Mouse (Mus musculus) heart, embryonic 12.5 days (tissue): ENCODE measurements around the gene Chrm3. TPM values are rescaled to one million over a fixed set of nuclear protein-coding genes. Genes with fewer than 3 reads are reported as not detected.

ENCODE experiments used
- ATAC-seq: fragments of 200-750 bp; cut with Nextera tagmentation; 2 replicates; pipeline ENCODE4 v1.8.0; 2017; ENCODE audit warnings: moderate TSS enrichment, moderate library complexity; ENCODE audit not compliant: insufficient number of reproducible peaks, low FRiP score
- H3K27ac ChIP-seq: fragments of 300-500 bp; sonication (generic); 2 replicates; pipeline ENCODE4 v1.5.1; 2016; ENCODE audit warnings: mild to moderate bottlenecking, moderate library complexity; ENCODE audit not compliant: poor library complexity, severe bottlenecking
- H3K27me3 ChIP-seq: fragments of 300-500 bp; sonication (generic); replicated peaks from 2 replicates; pipeline ENCODE4 v1.6.1; 2016; ENCODE audit warnings: mild to moderate bottlenecking, moderate library complexity
- H3K36me3 ChIP-seq: fragments of 300-500 bp; sonication (generic); 2 replicates; pipeline ENCODE4 v1.6.1; 2016; ENCODE audit warnings: mild to moderate bottlenecking, moderate library complexity
- H3K4me1 ChIP-seq: fragments of 300-500 bp; sonication (generic); replicated peaks from 2 replicates; pipeline ENCODE4 v1.6.1; 2016; ENCODE audit warnings: mild to moderate bottlenecking
- H3K4me2 ChIP-seq: fragments of 300-500 bp; sonication (generic); 2 replicates; pipeline ENCODE4 v1.6.1; 2016; ENCODE audit warnings: mild to moderate bottlenecking, moderate library complexity
- H3K4me3 ChIP-seq: fragments of 300-500 bp; sonication (generic); 2 replicates; pipeline ENCODE4 v1.5.1; 2016; ENCODE audit warnings: mild to moderate bottlenecking
- H3K9ac ChIP-seq: fragments of 300-500 bp; sonication (generic); 2 replicates; pipeline ENCODE4 v1.6.1; 2016; ENCODE audit warnings: mild to moderate bottlenecking, moderate library complexity
- H3K9me3 ChIP-seq: fragments of 300-500 bp; sonication (generic); replicated peaks from 2 replicates; pipeline ENCODE4 v1.6.1; 2016; ENCODE audit warnings: mild to moderate bottlenecking, moderate library complexity
- WGBS: fragments of 180-500 bp; shearing (Covaris S2); methylation state at CpG from one replicate; pipeline ENCODE4 v1.1.7; 2016; 5-methylcytosine and 5-hydroxymethylcytosine counted together
- polyA plus RNA-seq: library from polyadenylated mRNA; unstranded; fragments of >200 nt; fragmentation: Nextera tagmentation; extraction: Ambion mirVana; gene quantifications from 2 replicates; pipeline ENCODE4 v1.2.1, GENCODE M21; 2016

Gene Chrm3
- polyA plus RNA-seq, 1 experiment from 2014 or later = 0.61 TPM

DNA sequence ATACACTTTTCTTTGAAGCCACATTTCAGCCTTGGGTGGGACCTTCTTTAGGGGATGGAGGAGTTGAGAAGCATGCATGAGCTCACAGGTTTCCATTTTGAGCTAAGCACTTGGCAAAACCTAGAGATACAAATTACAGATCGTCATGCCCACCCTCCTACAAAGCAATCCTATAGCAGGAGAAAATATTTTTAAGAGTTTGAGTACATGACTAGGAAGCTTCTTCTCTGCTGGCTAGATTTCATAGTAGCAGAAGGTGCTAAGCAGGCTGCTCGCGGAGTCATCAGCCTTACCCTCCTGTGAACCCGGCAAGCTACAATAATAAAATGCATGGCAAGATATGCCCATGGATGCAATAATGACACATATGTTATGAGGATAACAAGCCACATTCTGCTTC is 124.4 kb downstream of the Chrm3 start:
- no peak overlapping the region for H3K27ac ChIP-seq
- H3K36me3 ChIP-seq = no peaks in the 10 kb centered on the region
- H3K4me2 ChIP-seq = no peak overlapping the region
- ATAC-seq = no peak
- H3K4me1 ChIP-seq = no peaks in the 10 kb centered on the region
- H3K9me3 ChIP-seq = no peaks in the 10 kb centered on the region
- no peak overlapping the region for H3K9ac ChIP-seq
- WGBS = 85% methylated on average over 4 of the region's 4 CpGs
- no peak overlapping the region for H3K4me3 ChIP-seq
- no peaks in the 10 kb centered on the region for H3K27me3 ChIP-seq

DNA sequence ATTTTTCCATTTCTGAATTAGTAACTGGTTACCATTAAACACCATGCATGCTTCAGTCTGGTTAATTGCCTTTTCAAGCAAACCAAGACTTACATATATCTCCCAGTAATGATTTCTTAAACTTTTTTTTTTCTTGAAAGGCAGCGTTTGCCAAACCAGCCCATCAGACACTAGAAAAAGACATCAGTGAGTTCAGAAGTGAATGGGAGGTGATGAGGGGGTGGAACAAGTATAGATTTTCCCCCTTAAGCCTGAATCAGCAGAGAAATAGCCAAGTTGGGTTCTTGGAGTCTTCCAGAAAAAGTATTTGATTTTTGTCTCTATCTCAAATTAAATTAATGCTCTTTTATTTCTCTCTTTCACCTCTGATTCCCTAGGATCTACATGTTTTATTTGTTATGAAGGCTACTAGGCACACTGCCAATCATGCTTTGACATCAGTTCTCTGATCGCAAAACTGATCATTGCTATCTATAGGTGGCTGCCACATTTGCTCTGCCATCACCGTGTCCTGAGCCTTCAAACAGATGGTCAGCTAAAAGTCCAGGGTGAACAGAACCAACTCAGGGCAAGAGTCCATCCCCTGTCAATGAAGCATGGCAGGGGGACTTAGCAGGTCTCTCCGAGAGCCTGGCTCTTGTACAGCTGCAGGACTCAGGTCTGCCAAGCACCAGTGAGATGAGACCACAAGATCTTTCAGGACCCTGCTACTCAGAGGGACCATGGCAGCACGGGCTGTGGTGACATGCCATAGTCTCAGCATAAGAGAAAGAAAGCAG is 125.1 kb downstream of the Chrm3 start:
- ATAC-seq = no peak
- H3K9ac ChIP-seq = no peak overlapping the region
- 79% methylated on average over 5 of the region's 5 CpGs for WGBS
- H3K27me3 ChIP-seq = no peaks in the 10 kb centered on the region
- no peak overlapping the region for H3K27ac ChIP-seq
- no peak overlapping the region for H3K4me2 ChIP-seq
- H3K9me3 ChIP-seq = no peaks in the 10 kb centered on the region
- H3K4me3 ChIP-seq = no peak overlapping the region
- no peaks in the 10 kb centered on the region for H3K36me3 ChIP-seq
- H3K4me1 ChIP-seq = no peaks in the 10 kb centered on the region

DNA sequence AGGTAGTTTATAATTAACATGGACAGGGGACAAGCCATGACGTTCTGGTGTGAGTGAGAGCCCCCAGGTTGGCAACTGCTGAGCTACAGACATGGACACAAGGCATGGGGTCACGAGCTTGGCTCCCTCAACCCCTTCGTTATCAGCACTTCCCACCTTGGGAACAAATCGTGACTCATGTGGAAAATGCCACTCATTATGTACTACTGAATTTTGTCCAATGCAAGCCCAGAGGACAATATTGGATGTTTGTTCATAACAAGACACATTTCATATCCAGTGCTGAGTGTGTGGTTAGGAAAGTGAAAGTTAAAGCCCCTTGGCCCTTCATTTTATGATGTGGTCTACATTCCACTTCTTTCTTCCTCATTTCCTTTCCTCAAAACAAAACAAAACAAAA is 140.2 kb downstream of the Chrm3 start:
- Histone ChIP-seq H3K9ac (no peak overlapping the region), H3K9me3 (no peaks in the 10 kb centered on the region), H3K27ac (no peak overlapping the region), H3K4me3 (no peak overlapping the region), H3K36me3 (no peaks in the 10 kb centered on the region), H3K4me2 (no peak overlapping the region), H3K27me3 (no peaks in the 10 kb centered on the region), H3K4me1 (no peaks in the 10 kb centered on the region)
- 49% methylated on average over 4 of the region's 4 CpGs for WGBS
- ATAC-seq = no peak

DNA sequence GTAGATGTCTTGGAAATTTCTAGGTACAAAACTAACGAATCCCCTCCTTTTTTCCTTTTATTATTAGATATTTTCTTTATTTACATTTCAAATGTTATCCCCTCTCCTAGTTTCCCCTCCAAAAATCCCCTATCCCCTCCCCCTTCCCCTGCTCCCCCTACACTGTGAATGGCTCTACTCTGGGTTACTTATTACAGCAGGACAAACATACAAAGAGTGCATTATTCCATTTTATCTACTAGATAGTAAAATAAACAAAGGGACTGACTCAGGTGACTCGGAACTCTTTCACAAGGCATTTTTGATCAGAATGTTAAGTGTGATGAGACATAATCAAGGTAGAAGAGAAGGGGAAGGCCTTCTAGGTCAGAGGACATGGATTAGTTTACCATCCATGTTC is 148.5 kb downstream of the Chrm3 start:
- Histone ChIP-seq H3K9me3 (no peaks in the 10 kb centered on the region), H3K4me2 (no peak overlapping the region), H3K4me3 (no peak overlapping the region), H3K27me3 (no peaks in the 10 kb centered on the region), H3K27ac (no peak overlapping the region), H3K36me3 (no peaks in the 10 kb centered on the region), H3K9ac (no peak overlapping the region), H3K4me1 (no peaks in the 10 kb centered on the region)
- ATAC-seq = no peak
- WGBS = 57% methylated on average over 2 of the region's 2 CpGs

DNA sequence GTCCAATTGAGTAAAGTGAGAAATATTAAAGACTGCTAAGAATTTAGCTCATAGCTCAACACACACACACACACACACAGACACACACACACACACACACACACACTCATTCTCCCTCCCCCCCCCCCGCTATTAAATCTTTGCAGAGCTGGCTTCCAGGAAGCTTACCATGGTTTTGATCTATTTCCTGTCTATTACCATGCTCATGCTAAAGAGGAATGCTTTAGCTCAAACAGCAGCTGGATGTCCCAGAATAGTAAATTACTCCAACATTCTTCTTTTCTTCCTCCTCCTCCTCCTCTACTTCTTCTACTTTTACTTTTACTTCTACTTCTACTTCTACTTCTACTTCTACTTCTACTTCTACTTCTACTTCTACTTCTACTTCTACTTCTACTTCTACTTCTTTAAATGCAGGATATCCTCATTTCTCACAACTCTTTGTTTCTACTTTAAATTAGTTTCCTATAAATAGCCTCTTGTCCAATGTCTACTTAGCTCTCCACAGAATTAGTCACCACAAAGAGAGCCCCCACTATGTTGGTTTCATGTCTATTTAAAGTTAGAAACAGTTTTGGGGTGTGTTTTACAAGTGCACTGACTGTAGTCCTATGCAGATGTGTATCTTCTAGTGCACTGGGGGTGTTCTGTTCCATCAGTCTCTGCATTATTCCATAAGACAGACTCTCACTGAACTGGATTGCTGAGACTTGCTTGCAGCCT is 150.0 kb downstream of the Chrm3 start:
- Histone ChIP-seq H3K27me3 (no peaks in the 10 kb centered on the region), H3K4me3 (no peak overlapping the region), H3K36me3 (no peaks in the 10 kb centered on the region), H3K4me1 (no peaks in the 10 kb centered on the region), H3K27ac (no peak overlapping the region), H3K4me2 (no peak overlapping the region), H3K9me3 (no peaks in the 10 kb centered on the region), H3K9ac (no peak overlapping the region)
- WGBS = 83% methylated on average over 1 of the region's 1 CpGs
- ATAC-seq = no peak

DNA sequence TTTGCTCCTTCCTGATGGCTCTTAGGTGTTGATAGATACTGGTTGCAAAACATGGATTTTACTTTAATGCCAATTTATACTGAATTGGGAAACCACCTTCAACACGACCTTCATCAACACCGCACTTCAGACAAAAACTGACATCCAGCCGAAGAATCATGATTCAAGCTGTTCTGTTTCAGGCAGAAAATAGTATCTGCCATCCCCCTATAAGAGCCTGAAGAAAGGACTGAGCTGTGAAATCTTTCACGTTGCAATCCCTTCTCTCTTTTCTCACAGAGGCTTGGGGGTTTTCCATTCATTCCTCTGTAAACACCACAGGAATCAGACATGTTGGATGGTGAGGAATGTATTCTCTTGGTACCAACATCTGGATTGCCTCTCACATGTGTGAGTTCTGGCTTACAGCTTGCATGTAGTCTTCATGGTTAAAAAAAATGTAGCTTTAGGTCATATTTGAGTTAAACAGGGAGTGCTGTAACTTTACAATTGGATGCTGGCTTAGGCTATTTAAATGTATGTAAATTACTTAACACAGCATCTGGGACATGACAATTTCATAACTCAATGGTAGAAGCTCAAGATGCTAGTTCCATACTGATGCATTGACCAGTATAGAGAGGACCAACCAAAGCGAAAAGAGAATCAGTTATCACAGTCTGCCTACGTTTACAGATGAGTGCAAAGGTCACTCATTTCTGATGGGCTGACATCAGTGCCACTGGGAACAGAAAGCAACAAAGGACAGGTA is 161.3 kb downstream of the Chrm3 start:
- no peak overlapping the region for H3K9ac ChIP-seq
- H3K36me3 ChIP-seq = no peaks in the 10 kb centered on the region
- no peak overlapping the region for H3K4me3 ChIP-seq
- WGBS = 74% methylated on average over 6 of the region's 6 CpGs
- no peaks in the 10 kb centered on the region for H3K9me3 ChIP-seq
- no peak overlapping the region for H3K4me2 ChIP-seq
- no peak for ATAC-seq
- H3K4me1 ChIP-seq = no peaks in the 10 kb centered on the region
- H3K27ac ChIP-seq = no peak overlapping the region
- H3K27me3 ChIP-seq = no peaks in the 10 kb centered on the region

DNA sequence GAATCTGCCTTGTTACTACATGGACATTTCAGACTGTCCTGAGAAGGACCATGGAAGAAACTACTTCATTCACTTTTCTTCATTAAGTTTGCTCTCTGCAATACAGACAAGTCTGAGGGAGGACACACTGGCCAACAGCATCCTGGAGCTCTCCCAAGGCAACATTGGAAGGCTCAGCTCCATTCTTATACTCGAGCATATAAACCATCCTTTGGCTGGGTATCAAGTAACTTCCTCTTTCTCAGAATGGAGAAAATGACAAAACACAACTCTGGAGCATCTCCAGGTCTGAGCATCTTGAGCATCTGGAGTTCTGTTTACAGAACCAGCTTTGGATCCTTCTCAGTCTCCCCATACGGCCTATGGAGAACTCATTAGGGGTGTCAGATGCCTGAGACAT is 170.8 kb downstream of the Chrm3 start:
- Histone ChIP-seq H3K4me2 (no peak overlapping the region), H3K4me3 (no peak overlapping the region), H3K27ac (no peak overlapping the region), H3K9me3 (no peaks in the 10 kb centered on the region), H3K9ac (no peak overlapping the region), H3K27me3 (no peaks in the 10 kb centered on the region), H3K36me3 (no peaks in the 10 kb centered on the region), H3K4me1 (no peaks in the 10 kb centered on the region)
- ATAC-seq = no peak
- 52% methylated on average over 2 of the region's 2 CpGs for WGBS

DNA sequence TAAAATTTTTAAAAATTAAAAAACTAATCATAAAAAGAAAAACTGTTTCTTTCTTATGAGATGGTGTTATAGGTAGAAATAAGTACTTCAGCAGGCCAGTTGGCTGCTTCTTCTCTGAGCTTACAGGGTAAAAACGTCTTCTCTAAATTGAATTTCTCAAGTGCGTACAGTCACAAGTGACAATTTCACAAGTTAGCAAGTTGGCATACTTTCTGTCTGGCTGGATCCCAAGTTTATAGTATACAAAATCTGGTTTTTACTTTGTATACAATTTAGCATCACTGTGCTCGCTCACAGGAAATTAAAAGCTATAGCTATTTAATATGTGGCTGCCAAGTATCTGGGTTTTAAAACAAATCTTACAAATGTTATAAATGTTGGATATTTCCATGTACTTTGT is 172.7 kb downstream of the Chrm3 start:
- Histone ChIP-seq H3K9ac (no peak overlapping the region), H3K27ac (no peak overlapping the region), H3K4me2 (no peak overlapping the region), H3K27me3 (no peaks in the 10 kb centered on the region), H3K4me3 (no peak overlapping the region), H3K9me3 (no peaks in the 10 kb centered on the region), H3K36me3 (no peaks in the 10 kb centered on the region), H3K4me1 (no peaks in the 10 kb centered on the region)
- no peak for ATAC-seq
- 77% methylated on average over 3 of the region's 3 CpGs for whole genome bisulfite sequencing

DNA sequence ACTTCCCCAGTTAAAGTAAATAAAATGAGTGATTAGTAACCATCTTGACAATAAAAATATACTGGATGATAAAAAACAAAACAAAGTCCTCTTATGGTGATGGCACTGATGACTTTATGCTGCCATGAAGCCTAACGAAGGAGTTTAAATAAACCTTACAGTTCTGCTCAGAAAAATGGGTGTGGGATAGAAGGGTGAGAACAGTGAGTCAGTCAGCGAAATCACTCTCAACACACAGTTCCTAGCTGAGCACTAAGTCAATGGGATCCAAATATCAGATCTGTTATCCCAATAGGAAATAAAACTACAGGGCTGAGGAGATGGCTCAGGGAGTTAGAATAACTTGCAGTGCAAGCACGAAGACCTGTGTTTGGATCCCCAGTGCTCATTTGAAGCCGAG is 176.8 kb downstream of the Chrm3 start:
- H3K4me3 ChIP-seq = no peak overlapping the region
- H3K27ac ChIP-seq = no peak overlapping the region
- WGBS = 71% methylated on average over 4 of the region's 4 CpGs
- H3K36me3 ChIP-seq = no peaks in the 10 kb centered on the region
- H3K4me2 ChIP-seq = no peak overlapping the region
- no peaks in the 10 kb centered on the region for H3K4me1 ChIP-seq
- ATAC-seq = no peak
- no peak overlapping the region for H3K9ac ChIP-seq
- H3K9me3 ChIP-seq = no peaks in the 10 kb centered on the region
- no peaks in the 10 kb centered on the region for H3K27me3 ChIP-seq

DNA sequence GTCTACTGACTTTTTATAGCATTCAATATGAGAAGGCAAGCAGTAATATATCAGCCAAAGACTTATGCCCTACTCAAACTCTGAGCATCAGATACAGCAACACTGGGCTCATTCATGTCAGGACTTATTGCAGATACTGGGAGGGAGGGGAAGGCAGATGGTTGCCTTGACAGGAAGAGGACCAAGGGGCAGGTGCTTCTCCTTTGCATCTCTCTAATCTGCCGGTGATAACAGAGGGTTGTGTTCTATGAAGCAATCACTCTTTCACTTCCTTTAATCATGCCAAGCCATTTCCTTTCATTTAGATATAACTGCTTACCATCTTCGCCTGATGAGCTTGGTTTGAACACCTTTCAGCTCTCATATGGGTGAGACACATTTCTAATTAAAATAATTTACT is 177.9 kb downstream of the Chrm3 start:
- Histone ChIP-seq H3K27ac (no peak overlapping the region), H3K27me3 (no peaks in the 10 kb centered on the region), H3K9me3 (no peaks in the 10 kb centered on the region), H3K4me2 (no peak overlapping the region), H3K4me3 (no peak overlapping the region), H3K36me3 (no peaks in the 10 kb centered on the region), H3K9ac (no peak overlapping the region), H3K4me1 (no peaks in the 10 kb centered on the region)
- whole genome bisulfite sequencing = 66% methylated on average over 2 of the region's 2 CpGs
- no peak for ATAC-seq

DNA sequence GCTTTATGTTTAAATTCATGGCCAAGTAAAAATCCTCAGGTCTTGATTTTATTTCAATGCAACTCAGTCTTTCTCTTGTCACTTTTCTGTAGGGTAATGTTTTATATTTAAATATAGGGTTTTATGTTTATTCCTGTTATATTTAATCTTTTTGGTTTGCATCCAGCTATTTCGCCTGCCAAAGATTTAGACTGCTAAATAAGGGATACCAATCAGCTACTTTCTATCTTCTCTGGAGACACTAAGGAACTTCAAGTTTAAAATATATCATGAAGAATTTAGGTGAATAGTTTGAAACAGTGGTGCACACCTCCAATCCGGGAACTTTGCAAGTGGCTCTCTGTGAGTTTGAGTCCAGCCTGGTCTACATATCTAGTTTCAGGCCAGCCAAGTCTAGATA is 190.1 kb downstream of the Chrm3 start:
- no peaks in the 10 kb centered on the region for H3K4me1 ChIP-seq
- no peak overlapping the region for H3K4me2 ChIP-seq
- no peak for ATAC-seq
- no peaks in the 10 kb centered on the region for H3K9me3 ChIP-seq
- no peak overlapping the region for H3K4me3 ChIP-seq
- no peak overlapping the region for H3K27ac ChIP-seq
- 75% methylated on average over 2 of the region's 2 CpGs for WGBS
- H3K27me3 ChIP-seq = no peaks in the 10 kb centered on the region
- no peaks in the 10 kb centered on the region for H3K36me3 ChIP-seq
- no peak overlapping the region for H3K9ac ChIP-seq
